Mouse (Mus musculus) liver, adult 2 months (tissue): ENCODE data around the gene Osr1.

Source experiments
- CTCF ChIP-seq: fragments of 200-500 bp; IDR thresholded peaks from 2 replicates; pipeline ENCODE4 v1.5.1; 2011; ENCODE audit warnings: low read depth, low read length, control low read depth
- POLR2A ChIP-seq: fragments of 200-500 bp; IDR thresholded peaks from 2 replicates; pipeline ENCODE4 v1.6.1; 2011; ENCODE audit warnings: low read length, control low read depth; ENCODE audit not compliant: insufficient read depth; ENCODE audit errors: extremely low read depth

GRCm38 (mm10) chr12:9577610-9578009 is 7.7 kb downstream of the Osr1 start:
- TF ChIP-seq CTCF: no peak
- TF ChIP-seq POLR2A: no peak
